Mouse (Mus musculus): ENCODE measurements around the gene Ccz1.

- no peak for TF ChIP-seq CTCF (IDR thresholded peaks at IDR 0.05)
- no peak for TF ChIP-seq EP300 (IDR thresholded peaks at IDR 0.05)
Measured at GRCm38 (mm10) chr5:143987596-143987995, 27.1 kb downstream of the Ccz1 start.

Data from lung, postnatal 0 days (tissue).